Mouse (Mus musculus): ENCODE data around the gene Ell3.

The Ell3 gene

DNA sequence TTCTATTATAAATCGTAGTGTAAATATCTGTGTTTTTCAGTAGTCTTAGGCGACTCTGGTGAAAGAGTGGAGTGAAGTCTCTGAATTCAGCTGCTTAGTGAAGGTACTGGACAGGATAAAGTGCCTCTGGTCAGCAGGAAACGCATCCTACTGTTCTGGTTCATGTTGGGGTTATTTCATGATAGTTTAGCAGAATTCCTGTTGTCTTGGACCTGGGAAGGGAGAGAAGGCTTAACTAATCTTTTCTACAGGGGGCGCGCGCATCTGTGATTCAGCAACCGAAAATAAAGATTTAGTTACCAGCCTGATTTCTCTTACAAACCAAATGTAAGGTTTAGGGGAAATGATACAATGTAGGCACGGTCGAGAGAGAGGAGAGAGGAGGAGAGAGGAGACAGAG, 4.1 kb upstream of the Ell3 start:
- CTCF ChIA-PET, result no interaction called here

DNA sequence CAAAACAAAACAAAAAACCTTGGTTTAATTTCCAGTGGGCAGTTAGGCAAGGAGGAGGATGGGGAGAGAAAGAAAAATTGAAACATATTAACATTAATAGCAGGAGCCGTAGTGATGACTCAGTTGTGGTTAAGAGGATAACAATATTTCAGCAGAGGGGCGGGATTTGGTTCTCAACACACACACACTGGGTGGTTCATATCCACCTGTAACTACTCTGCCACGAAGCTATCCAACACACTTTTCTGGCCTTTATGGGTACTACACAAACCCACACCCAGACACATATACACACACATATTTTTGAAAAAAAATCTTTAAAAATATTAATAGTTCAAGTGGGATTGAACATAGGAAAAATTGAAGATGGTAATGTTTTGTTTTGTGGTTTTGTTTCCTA, 2.9 kb upstream of the Ell3 start:
- CTCF ChIA-PET, result no interaction called here

DNA sequence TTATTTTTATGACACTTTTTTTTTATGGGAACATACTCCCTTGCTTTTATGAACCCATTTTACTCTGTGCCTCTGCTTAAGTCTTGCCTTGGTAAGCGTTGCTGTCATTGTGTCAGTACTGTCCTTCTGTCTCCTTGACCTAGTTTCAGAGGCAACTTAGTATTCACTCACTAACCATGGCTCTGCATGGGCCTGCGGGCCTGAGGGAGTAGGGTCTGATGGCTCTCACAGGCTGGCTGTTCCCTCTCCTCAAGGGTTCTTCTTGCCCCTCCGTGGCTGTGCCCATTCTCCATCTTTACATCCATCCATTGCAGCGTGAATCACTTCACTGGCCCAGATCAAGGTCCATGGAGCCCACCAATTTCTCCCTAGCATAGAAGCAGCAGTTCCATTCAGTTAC, 2.4 kb upstream of the Ell3 start:
- CTCF ChIA-PET, result no interaction called here

DNA sequence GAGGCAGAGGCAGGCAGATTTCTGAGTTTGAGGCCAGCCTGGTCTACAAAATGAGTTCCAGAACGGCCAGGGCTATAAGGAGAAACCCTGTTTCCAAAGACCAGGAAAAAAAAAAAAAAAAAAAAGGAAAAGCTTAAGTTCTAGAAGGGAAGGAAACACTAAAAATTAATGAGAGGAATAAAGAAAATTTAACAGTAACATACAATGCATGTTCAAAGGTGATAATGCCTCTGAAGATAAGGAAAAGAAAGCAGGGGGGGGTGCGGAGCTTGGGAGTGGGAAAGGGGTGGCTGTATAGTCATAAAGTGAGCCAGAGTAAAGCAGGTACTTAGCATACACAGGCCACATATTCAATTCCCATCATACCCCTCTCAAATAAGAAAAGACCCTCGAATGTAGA, 1.0 kb upstream of the Ell3 start:
- CTCF ChIA-PET, result interaction anchor here (0.9 kb wide), 1 partner anchor 13 kb away, joined by 4 read pairs; no protein-coding TSS in a partner anchor

DNA sequence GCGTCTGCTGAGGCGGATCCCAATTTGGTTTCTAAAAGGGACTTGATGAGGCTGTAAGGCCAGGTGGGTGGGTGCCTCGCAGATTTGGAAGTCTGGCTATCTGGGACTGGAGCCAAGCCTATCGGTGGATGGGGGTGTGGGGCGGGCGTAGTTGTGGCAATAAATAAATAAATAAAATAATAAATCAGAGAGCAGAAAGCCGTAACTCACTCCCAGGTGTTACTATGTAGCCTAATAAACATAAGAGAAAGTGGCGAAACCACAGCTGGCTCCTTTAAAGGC, 1.1 kb downstream of the Ell3 start:
- CTCF ChIA-PET, result no interaction called here

DNA sequence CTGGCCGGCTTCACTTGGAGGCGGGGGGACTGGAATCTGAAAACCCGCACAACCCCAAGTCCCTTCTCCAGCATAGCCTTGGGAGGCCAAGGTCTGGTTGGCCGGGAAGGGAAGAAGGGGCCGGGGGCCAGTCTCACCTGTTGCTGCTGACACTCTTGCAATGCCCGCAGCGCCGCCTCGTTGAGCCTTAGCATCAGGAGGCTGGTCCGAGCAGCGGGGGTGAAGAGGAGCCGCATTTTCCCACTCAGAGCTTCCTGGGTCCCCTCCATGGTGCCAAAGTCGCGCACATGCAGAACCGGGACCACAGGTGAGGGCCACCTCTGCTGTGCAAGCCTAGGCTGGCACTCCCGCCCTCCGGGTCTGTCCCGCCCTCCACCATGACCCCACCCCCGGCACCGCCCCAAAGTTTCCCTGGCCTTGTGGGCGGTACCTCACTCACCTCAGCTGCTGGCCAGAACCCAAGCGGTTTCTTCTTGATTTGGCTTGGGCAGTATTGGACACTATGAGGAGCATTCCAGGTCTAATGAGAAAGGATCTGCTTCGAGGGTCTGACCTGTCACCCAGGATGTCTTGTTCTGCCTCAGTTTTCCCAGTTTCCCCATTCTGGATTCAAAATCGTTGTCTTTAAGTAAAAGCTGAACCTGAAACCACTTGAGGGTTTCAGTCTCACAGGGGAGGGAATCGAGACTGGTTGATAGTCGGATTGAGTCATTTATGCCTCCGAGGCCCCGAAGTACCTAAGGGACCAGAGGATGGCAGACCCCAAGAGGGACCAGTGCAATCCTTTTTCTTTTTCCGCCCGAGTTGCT, 1.6 kb downstream of the Ell3 start:
- CTCF ChIA-PET, result interaction anchor here (1.6 kb wide), 1 partner anchor 11 kb away, joined by 6 read pairs; no protein-coding TSS in a partner anchor

DNA sequence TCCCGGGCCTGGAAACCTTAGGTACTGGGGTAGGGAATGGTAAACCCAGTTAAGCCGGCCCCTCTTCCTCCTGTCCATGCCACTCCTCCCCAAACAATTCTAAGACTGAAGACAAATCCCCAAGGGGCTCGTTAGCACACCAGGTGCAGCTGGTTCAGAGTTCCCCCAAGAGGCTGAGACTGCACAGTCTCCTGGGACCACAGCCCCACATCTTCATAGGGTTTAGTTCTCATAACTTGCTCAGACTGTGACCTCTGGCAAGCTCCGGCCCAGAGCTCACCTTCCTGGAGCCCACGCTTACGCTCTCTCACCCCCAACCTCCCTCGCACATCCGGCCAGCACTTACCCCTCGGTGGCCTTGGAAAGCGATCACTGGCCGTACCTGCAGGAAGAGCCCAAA, 2.3 kb downstream of the Ell3 start:
- CTCF ChIA-PET, result interaction anchor here (1.6 kb wide), 1 partner anchor 10 kb away, joined by 6 read pairs; no protein-coding TSS in a partner anchor

DNA sequence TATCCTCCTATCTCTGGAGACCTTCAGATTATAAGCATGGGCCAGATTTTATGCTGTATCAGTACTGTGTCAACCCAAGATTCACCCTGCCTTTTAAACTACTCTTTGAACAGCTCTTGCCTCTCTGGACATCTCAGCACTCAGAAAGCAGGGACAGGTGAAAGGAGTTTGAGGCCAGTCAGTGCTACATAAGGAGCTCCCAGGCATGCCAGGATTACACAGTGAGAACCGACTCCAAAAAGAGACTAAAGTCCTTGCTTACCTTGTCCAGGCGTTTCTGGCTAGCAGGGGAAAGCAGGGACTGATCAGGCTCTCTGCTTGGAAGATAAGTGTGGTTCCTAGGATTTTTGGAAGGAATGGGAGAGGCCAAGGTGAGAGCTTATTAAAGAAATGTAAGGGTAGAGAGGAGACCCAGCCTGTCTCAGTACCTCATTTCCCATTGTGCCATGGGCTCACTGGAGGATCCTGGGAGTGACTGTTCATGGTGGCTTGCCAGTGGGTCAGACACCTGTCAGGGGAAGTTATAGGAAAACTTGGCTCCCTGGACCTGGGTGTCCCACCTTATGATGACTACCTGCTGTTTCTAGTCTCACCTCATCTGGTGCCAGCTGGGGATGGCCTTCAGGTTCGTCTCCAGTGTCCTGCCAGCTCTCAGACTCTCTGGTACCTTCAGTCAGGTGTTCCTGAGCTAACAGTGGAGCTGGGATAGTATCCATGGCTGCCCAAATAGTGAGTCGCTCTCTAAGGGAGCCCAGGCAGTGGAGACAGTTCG, 3.1 kb downstream of the Ell3 start:
- CTCF ChIA-PET, result interaction anchor here (1.6 kb wide), 1 partner anchor 9 kb away, joined by 6 read pairs; no protein-coding TSS in a partner anchor

DNA sequence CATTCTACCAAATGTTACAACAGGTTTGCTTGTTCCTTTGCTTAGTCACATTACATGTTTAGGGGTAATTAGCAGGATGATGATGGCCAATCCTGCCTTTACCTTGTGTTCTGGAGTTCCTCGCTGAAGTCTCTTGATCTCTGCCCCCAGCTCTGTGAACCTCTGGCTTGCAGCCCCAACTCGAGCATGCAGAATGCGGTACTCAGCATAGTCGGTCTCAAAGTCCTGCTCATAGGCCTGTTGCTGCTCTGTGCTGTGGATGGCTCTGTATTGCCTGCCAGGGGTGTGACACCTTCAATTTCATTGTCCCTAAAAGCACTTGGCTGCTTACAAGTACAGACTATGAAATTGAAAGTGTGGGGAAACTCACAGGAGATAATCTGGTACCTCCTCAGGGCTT, 4.3 kb downstream of the Ell3 start:
- CTCF ChIA-PET, result interaction anchor here (0.6 kb wide), 2 partner anchors 27 kb away, joined by 3 to 8 read pairs; no protein-coding TSS in a partner anchor

DNA sequence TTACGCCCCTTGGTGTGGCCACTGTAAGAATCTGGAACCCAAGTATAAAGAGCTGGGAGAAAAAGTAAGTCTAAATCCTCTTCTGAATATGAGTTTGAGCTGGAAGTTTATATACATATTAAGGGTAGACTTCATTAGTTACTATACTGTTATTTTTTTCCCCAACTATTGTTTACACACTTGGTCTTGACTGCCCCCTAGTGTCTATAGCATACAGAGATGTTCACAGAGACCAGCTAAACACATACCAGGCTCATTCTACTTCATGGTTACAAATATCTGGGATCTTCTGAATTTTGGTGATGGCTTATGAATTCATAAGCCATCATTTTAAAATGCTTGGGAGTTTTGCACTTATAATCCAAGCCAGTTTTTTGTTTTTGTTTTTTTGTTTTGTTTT, 9.2 kb downstream of the Ell3 start:
- CTCF ChIA-PET, result interaction anchor here (0.7 kb wide), 1 partner anchor 270 kb away, joined by 3 read pairs; no protein-coding TSS in a partner anchor

DNA sequence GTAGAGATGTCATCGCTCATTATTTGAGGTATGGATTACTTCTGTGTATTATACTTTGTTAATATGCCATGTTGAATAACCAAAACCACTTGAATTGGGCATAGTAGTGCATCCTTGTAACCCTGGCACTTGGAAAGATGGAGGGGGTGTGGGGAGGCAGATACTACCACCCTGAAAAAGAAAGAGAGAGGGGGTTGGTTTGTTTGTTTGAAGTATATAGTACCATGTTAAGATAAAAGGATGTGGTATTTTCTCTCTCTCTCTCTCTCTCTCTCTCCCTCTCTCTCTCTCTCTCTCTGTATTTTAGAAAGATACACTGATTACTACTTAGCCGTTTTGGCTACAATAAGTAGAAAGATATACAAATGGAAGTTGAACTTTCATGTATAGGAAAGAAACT, 18.2 kb downstream of the Ell3 start:
- CTCF ChIA-PET, result no interaction called here

DNA sequence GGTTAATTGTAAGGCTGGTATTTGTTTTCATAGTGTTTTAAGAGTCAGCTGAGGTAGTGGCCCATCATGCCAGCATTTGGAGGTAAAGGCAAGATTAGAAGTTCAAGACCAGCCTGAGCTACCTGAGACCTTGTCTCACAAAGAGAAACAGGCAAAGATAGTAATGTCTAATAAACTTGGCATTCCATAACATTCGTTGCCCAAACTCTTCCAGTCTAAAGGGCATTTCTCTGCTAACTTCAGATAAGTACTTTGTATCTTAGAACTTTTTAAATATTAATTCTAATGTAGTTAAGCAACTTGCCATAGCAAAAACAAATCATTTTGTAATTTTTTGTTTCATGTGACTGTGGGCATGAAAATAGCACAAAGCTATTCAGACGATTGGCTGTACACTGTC, 20.9 kb downstream of the Ell3 start:
- CTCF ChIA-PET, result no interaction called here

DNA sequence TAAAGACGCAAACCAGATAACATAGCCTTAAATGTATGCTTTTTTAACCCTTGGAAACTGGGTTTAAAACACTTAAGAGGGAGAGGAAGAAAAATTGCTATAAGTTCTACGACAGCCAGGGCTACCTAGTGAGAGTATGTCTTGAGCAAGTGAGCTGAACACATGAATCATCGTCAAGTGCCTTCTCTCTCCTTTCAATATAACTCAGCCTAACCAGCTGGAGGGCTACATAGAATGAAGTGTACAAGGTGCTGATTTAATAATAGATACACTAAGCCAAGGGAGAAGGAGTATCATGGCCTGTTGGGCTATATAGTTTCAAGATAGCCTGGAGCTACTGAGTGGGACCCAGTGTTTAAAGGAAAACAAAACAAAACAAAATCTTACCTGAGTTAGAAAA, 25.6 kb downstream of the Ell3 start:
- CTCF ChIA-PET, result interaction anchor here (0.7 kb wide), 1 partner anchor 139 kb away, joined by 3 read pairs; no protein-coding TSS in a partner anchor

DNA sequence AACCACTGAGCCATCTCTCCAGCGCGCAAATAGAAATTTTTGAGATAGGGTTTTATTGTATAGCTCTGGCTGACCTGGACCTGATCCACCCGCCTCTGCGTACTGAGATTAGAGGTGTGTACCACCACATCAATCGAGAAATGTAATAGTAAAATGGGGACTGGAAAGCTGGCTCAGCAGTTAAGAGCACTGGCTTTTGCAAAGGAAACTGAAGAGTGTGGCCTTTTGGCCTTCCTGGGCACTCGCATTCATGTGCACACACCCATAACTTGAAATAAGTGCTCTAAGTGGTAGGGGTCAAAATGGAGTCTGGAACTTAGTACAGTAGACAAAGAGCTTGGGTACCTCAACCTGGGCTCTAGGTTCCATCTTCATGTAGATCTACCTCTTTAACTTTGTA, 27.7 kb downstream of the Ell3 start:
- CTCF ChIA-PET, result no interaction called here

DNA sequence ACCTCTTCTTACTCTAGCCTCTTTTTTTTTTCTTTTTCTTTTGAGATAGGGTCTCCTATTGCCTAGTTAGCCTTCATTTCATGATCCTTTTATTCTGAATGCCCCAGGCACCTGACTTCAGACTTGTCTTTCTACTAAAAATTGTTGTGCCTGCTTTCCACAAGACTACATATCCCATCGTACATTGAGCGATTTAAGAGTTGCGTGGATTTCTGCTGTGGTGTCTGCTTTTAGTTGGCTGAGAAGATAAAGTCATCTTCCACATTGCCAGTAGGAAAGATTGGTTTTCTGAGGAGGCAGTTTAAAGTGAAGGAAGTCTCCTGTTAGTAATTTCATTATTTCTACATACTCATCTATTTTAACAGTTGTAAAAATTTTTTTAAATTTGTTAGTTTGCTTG, 28.5 kb downstream of the Ell3 start:
- CTCF ChIA-PET, result interaction anchor here (1.2 kb wide), 1 partner anchor 13 kb away, joined by 4 read pairs; no protein-coding TSS in a partner anchor

DNA sequence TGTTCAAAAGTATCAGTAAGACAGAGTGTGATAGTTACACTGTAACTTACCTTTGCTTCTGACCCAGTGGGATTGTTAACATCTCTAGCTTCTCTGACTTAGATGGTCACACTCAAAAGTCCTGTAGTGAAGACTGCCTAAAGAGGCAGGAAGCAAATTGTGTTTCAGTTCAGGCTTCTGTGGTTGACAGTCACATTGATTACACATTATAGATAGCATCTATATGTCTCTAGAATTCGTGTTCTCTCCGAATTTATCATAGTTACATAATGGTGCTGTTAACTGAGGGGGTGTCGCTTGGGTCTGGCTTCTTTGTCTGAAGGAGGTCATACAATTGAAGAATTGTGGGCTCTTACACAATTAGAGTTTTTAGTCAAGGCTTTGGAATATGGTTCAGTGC, 29.0 kb downstream of the Ell3 start:
- CTCF ChIA-PET, result interaction anchor here (0.7 to 1.2 kb wide), 2 partner anchors 13 to 829 kb away, joined by 3 to 4 read pairs; no protein-coding TSS in a partner anchor

DNA sequence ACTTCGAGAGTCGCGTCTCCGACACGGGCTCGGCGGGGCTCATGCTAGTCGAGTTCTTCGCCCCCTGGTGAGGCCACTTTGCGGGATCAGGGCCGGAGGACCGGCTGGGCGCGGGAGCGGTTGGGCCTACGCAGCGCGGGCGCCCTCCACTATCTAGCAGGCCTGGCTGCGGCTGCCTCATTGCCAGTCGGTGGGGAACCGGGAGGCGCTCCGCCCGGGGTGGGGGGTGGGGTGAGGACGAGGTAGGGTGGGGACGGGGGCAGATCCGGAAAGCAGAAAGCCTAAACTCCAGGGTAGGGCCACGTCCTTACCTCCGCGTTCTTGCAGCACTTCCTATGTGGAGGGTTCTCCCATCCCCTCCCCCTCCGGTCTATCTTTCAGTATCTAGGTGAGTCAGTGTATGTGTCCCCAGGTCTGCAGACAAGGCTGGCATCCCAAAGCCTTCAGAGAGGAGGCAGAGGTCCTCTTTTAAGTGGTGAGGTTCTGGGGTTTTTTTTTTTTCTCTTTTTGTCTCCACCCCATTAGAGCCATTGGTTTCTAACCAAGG, 29.9 kb downstream of the Ell3 start:
- CTCF ChIA-PET, result interaction anchor here (0.7 to 1.2 kb wide), 4 partner anchors 14 to 829 kb away, joined by 3 to 10 read pairs (median 4); no protein-coding TSS in a partner anchor

DNA sequence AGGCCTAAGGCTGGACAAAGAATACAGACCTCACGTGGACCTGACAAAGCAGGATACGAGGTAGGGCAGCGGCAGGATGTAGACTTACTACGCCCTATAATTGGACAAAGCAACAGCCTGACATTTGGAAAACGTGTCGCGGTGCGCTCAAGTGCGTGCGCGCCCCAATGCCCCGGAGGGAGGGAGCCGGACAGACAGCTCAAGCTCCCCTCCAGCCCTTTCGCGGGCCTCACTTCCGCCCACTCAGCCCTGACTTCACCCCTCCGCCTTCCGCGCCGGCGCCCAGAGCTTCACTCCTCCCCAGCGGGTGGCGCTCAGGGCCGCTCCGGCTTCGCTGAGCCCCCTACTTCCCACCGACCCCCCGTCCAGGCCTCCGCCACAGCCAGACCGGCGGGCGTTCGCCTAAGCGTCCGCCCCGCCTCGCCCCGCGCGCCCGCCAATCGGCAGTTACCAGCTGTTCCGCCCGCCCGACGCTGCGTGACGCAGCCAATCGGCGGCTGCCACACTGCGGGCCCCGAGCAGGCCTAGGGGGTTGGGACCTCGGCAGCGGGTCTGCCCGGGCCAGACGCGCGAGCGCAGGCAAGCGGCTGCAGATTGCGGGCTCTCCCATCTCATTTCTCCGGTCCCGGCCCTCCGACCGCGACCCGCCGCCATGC, 30.6 kb downstream of the Ell3 start, which contains the start of the genes Pdia3 and Catsper2:
TSS of gene Pdia3 (plus strand) at position 389 of the 656 bp plus-strand sequence.
TSS of gene Catsper2 (minus strand) at position 406 of the 656 bp plus-strand sequence.
- CTCF ChIA-PET, result interaction anchor here (0.6 to 0.8 kb wide), 7 partner anchors 15 to 343 kb away, joined by 3 to 13 read pairs (median 4); no protein-coding TSS in a partner anchor

DNA sequence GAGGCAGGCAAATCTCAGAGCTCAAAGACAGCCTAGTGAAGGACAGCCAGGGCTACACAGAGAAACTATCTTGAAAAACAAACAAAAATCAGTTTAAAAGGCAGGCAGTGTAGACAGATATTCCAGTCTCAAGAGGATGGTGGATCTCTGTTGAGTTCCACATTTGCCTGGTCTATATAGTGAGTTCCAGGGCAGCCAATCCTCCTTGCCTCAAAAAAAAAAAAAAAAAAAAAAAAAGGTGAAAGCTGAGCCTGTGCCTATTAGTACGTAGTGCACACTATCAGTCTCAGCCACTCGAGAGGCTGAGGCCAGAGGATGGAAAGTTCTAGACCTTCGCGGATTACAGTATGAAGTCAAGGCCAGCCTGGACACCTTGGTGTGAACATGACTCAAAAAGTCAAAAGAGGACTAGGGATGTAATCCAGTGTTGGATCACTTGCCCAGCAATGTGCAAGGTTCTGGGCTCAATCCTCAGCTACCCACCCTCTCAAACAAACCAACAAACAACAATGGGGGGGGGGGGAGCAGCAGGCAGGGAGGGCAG, 31.2 kb downstream of the Ell3 start:
- CTCF ChIA-PET, result interaction anchor here (0.6 to 0.8 kb wide), 6 partner anchors 27 to 343 kb away, joined by 3 to 13 read pairs (median 6); no protein-coding TSS in a partner anchor

DNA sequence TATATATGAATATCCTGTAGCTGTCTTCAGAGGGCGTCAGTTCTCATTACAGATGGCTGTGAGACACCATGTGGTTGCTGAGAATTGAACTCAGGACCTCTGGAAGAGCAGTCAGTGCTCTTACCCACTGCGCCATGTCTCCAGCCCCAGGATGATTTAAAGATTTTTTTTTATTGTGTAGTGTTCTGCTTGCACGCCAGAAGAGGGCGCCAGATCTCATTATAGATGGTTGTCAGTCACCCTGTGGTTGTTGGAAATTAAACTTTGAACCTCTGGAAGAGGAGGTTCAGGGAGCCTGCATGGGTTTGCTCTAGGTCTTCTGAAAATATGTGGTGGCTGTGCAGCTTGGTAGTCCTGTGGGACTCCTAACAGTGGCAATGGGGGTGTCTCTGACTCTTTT, 35.9 kb downstream of the Ell3 start:
- CTCF ChIA-PET, result no interaction called here

DNA sequence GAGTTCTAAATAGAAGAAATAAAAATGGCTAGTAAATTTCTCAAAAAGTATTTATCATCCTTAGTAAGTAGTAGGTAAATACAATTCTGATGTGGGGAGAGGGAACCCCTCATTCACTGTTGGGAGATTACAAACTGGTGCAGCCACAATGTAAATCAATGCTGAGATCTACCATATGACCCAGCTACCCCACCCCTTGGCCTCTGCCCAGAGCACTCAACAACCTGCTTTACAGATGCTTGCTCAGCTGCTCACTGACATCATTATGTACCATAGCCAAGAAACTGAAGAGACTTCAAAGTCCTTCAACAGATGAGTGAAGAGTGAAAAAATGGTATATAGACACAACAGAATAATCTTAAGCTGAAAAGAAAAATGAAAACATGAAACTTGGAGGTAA, 40.8 kb downstream of the Ell3 start:
- CTCF ChIA-PET, result interaction anchor here (0.7 kb wide), 1 partner anchor 91 kb away, joined by 3 read pairs; no protein-coding TSS in a partner anchor

Measured in spleen, embryonic (tissue).